17 mouse cellular contexts compared by ENCODE assay signal in the genomic region with DNA sequence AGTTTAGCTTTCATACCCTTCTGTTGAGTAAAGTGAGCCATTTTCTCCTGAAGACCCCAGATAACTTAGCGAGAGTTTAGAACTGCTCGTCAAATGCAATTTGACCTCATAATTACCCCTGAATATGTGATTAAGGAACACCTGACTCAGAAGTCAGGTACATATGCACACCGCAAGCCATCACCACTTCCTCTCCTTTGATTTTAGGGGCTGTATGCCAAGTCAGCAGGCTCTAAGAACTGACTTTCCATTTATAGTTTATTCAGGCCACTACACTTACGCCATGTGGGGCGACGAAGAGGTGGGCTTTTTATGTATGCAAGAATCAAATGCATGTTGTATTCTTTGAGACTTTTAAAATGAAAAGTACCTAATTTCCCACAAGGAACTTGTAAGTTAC.
DNase-seq lines count a peak whose midpoint lies in the region; ATAC-seq lines count a peak whose summit lies in the region.
"Had no signal": no experiment of that assay in that cellular context is flagged by ENCODE, and none has a peak within 500 bp of the region (broad histone marks: within the 10 kb centered on the region; RNA-seq: fewer than 3 reads in every experiment).

No protein-coding gene starts in this region.

- H3K9ac ChIP-seq in heart, embryonic 12.5 days: no peak overlapping the region
- H3K9ac ChIP-seq: embryonic facial prominence, embryonic 15.5 days; forebrain, embryonic 12.5 days; midbrain, embryonic 12.5 days had no signal

- no peaks in the 10 kb centered on the region for H3K27me3 ChIP-seq in heart, embryonic 12.5 days (replicated peaks)
- H3K27me3 ChIP-seq: embryonic facial prominence, embryonic 15.5 days; forebrain, embryonic 12.5 days; midbrain, embryonic 12.5 days; Patski had no signal

- no peak overlapping the region for H3K4me3 ChIP-seq in heart, embryonic 12.5 days
- H3K4me3 ChIP-seq: embryonic facial prominence, embryonic 15.5 days; forebrain, embryonic 12.5 days; layer of hippocampus, adult 2 months; midbrain, embryonic 12.5 days had no signal

- H3K36me3 ChIP-seq in heart, embryonic 12.5 days: no peaks in the 10 kb centered on the region
- H3K36me3 ChIP-seq: embryonic facial prominence, embryonic 15.5 days; forebrain, embryonic 12.5 days; midbrain, embryonic 12.5 days had no signal

- H3K4me2 ChIP-seq in heart, embryonic 12.5 days: peak overlapping the region; percentile 26
- H3K4me2 ChIP-seq: embryonic facial prominence, embryonic 15.5 days; forebrain, embryonic 12.5 days; midbrain, embryonic 12.5 days had no signal

- DNase-seq in CD4-positive helper T cell, adult 2 months (ENCODE audit: low read depth, low spot score): peak; percentile 3
- peak; percentile 38 for DNase-seq in naive thymus-derived CD4-positive, alpha-beta T cell, adult 2 months (ENCODE audit: low read depth)
- no peak for DNase-seq in kidney, postnatal 4 days
- DNase-seq in kidney, adult 9 months: no peak
- DNase-seq: cerebellum, adult 11-12 months; liver; lung, adult 2 months; lung, postnatal 4 days had no signal

- WGBS in heart, embryonic 12.5 days: 42% methylated on average over 6 of the region's 6 CpGs

- H3K9me3 ChIP-seq in heart, embryonic 12.5 days (replicated peaks): no peaks in the 10 kb centered on the region
- H3K9me3 ChIP-seq: embryonic facial prominence, embryonic 15.5 days; forebrain, embryonic 12.5 days; midbrain, embryonic 12.5 days had no signal

- H3K27ac ChIP-seq in heart, embryonic 12.5 days (ENCODE audit: poor library complexity, severe bottlenecking): peak overlapping the region; percentile 80
- H3K27ac ChIP-seq: embryonic facial prominence, embryonic 15.5 days; forebrain, embryonic 12.5 days; layer of hippocampus, adult 2 months; midbrain, embryonic 12.5 days; stomach, postnatal 0 days had no signal

- H3K4me1 ChIP-seq in heart, embryonic 12.5 days (replicated peaks): peaks cover 17% of the 10 kb centered on the region
- H3K4me1 ChIP-seq: embryonic facial prominence, embryonic 15.5 days; forebrain, embryonic 12.5 days; midbrain, embryonic 12.5 days had no signal

- ATAC-seq in CD4-positive, CD25-positive, alpha-beta regulatory T cell, adult 4 months: peak; percentile 29
- ATAC-seq in heart, embryonic 12.5 days (ENCODE audit: insufficient number of reproducible peaks, low FRiP score): 0 out of 2 replicates have a peak, but pooled peaks have one; percentile 25
- no peak for ATAC-seq in monocyte, adult 5-6 weeks (replicated peaks; ENCODE audit: insufficient number of reproducible peaks, low FRiP score, low TSS enrichment, poor library complexity, severe bottlenecking)
- ATAC-seq: Patski had no signal

Comparison
In these comparisons a context has a peak if more than half of its experiments do, and no peak if none do; other contexts are left out.
1. DNase-seq: peak in CD4-positive helper T cell, adult 2 months (single experiment) and naive thymus-derived CD4-positive, alpha-beta T cell, adult 2 months (single experiment); none in kidney, postnatal 4 days (0 of 2) and kidney, adult 9 months (single experiment).